Mouse (Mus musculus) heart, adult 8-10 months (tissue): ENCODE data around the gene Nedd4. TPM values are rescaled to one million over a fixed set of nuclear protein-coding genes. Genes with fewer than 3 reads are reported as not detected.
A peak's percentile ranks its signal among the peaks of the same experiment; 100 is the strongest.
"Not testable (repeated sequence)": the region's sequence is repeated elsewhere in the genome, so short reads cannot be mapped to it uniquely, and the experiment has no call there.

Experiments
- DNase-seq: peaks from one replicate; pipeline ENCODE4 v3.0.0; 2022; ENCODE audit warnings: low spot score
- total RNA-seq, 4 experiments: library from RNA; stranded (reverse); gene quantifications; 2 replicates each; pipeline ENCODE4 v1.2.4; 2022

The Nedd4 gene
- total RNA-seq = 100 to 1,000 TPM; 344 to 366 (median 354) TPM

DNA sequence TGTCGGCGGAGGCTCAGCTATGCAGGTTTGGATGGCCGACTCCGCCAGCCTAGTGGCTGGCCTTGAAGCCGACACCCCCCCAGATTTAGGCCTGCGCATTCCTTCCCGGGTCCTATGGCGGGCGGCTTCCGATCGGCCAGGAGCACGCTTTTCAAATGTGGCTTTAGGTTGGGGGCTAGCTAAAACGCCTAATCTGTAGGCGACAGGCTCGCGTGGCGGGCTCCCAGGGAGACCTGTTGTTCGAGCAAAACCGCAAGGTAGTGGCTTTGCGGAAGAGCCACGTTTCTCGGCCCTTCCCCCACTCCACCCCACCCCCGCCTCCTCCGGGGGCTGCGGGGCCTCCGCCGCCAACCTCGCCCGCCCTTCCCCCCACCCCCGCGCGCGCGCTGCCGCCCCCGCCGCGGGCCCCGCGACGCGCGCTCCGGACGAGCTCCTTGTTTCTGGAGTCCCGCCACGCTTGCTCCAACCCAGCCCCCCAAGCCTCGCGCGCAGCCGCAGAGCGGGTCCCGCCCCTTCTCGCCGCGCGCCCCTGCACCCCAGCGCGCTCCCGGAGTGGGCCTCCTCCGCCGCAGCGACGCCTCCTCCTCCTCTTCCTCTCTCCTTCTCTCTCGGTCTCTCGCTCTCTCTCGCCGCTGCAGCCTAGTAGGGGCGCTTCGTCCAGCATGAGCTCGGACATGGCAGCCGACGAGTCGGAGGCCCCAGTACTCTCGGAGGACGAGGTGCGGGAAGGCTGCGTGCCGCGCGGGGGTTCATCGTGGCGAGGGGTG, at the start of gene Nedd4:
Gene Nedd4 (plus strand): TSS at position 452 of the 767 bp plus-strand sequence.
- peak; percentile 93 for DNase-seq

DNA sequence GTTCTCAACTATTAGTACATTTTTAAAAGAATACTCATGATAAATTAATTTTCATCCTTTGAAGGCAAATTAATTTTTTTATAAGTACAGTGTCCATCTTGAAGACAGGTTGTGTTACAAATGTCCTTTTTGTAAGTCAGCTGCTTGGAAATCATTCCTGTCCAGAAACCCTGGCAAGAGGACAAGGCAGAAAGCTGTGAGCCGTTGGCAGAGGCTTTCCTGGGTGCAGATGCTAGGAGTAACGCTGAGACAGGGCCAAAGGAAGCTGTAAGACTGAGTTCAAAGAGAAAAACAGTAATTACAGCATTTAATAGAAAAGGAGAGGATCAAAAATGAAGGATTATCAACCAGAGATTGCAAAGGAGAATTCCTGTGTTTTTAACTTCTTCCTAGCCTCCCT, 48.3 kb upstream of the Nedd4 start:
- DNase-seq = peak; percentile 32

DNA sequence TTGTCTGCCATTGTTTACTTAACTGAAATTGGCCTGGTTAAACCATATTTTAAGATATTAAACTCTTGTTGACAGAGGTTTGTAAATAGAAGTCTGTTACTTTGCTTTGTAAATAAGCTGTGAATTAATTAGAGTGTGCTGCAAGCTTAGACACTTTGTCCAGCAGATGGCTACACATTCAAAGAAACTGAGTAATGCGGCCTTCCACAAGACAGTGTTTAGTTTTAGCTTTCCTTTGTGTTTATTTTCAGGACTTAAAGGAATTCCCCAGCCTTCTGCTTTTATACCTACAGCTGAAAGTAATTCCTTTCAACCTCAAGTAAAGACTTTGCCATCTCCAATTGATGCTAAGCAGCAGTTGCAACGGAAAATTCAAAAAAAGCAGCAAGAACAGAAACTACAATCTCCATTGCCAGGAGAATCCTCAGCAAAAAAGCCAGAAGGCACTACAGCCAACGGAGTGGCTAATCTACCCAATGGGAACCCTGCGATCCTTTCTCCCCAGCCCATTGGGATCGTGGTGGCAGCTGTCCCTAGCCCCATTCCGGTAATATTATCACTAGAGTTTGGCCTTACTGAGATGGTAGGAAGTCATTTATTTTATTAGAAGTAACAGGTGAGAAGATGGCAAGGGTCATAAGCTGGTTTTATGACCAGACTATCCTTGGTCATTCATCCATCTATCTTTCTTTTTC, 47.2 kb upstream of the Nedd4 start:
- no peak for DNase-seq

DNA sequence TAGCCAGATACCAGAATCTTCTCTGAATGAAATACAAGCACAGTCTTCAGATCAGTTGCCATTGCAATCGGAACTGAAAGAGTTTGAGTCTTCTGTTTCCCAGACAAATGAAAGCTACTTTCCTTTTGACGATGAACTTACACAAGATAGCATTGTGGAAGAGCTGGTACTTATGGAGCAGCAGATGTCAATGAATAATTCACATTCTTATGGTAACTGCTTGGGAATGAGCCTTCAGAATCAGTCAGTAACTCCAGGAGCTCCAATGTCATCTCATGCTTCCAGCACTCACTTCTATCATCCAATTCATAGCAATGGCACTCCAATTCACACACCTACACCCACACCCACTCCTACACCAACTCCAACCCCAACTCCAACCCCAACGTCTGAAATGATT, 44.1 kb upstream of the Nedd4 start:
- DNase-seq = no peak

DNA sequence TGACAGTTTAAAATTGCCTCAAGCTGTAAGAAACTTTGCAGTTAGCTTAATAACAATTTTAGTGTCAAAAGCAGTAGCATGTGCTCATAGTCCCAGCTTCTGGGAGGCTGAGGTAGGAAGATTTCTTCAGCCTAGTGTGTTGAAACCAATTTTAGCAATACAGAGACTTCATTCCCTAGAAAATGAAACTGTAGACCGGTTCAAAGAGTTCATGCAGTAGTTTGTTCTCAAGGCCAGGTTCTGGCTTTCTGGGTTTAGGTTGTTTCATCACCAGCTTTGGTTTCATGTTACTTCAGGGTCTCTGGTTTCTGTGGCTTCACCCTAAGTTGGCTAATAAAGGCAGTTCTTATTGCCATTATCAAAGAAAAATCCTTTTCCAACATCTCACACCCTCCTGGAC, 38.5 kb upstream of the Nedd4 start:
- DNase-seq = no peak

DNA sequence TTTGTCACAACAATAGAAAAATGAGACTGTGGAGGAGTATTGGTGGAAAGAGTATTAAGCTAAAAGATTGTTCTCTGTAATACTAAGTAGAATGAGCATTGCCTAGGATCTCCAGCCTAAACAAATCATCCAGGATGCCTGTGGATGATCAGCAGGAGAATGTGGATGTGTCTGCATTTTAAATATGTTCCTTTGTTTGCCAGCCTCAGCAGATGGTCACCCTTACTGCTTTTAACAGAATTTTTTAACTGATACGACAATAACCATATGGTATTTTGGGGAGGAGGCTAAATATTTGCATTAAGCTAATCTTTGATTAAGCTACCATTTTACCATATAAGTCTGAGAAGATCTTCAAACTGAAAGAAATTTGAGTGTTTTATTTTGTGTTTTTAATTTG, 34.5 kb upstream of the Nedd4 start:
- DNase-seq = no peak

DNA sequence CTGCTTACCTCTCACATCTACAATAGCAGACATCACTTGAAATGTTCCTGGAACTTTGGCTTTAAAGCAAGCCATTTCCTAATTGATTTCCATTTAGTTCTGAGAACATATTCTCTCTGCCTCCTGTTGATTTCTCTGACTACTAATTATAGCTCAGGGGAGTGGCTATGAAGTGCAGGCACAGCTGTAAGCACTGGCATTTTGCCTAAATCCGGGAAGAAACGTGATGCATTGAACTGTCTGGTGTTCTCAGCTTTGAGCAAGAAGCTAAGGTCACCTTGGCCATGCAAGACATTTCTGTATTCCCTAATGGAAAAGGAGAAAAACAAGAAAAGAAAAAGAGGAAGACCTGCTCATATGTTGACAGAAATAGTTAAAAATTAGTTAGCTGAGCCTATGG, 33.6 kb upstream of the Nedd4 start:
- DNase-seq = peak; percentile 77

DNA sequence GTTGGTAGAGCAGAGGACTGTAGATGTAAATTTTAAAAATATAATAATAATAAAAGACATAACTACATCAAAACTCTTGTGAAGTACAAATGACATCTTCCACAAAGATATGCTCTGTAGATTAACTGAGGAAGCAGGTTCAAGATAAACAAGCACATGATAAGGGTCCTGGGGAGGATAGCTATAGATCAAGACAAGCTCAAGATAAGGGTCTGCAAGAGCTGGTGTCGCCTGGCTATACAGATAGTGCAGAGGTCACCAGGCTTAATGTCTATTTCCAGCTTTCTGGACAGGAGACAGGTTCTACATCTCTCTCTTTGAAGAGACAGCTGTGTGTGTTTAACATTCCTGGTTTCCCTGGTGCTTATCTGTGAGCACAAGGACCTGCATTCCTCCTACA, 29.9 kb upstream of the Nedd4 start:
- DNase-seq = no peak

DNA sequence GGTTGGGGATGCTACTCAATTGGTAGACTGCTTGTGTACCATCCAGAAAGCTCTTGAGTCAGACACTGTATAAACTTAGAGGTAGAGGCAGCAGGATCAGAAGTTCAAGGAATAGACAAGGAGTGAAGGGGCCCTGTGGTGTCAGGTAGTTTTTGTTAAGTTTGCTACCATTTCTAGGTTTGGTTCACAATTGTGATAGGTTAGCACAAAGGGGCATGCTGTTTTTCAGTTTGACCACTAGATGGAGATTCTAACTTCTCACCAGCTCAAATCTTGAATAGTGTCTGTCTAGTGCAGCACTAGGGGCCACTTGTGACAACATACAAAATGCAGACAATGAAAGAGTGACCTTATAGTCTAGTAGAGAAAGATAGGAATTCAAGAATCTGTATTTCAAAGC, 27.0 kb upstream of the Nedd4 start:
- DNase-seq = peak; percentile 54

DNA sequence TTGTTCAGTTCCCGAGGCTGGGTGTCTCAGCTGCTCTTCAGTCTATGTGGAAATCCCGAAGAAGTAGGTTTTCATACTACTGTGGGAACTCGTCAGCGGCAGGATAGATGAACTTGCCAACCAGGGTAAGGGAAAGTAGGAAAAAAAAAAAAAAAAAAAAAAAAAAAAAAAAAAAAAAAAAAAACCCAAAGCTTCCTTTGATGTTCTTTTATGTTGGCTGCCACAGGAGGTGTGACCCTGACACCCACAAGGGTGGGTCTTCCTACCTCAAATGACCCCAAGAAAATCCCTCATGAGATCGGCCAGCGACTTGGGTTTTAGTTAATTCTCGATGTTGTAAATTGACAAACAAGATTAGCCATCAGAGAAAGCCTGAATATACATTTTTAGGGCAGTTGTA, 25.6 kb upstream of the Nedd4 start:
- no peak for DNase-seq

DNA sequence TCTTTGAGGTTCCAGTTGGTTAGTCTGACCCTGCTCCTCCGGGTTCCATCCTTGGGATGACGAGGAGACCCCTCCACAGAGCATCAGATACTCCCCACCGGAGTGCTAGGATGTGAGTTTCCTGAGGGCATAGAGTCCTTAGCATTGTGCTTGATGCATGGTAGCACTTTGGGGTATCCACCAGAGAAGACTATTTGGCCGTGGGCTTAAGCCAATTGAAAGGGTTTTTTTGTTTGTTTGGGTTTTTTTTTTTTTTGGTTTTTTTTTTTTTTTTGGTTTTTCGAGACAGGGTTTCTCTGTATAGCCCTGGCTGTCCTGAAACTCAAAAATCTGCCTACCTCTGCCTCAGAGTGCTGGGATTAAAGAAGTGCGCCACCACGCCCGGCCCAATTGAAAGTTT, 24.9 kb upstream of the Nedd4 start:
- DNase-seq = no peak

DNA sequence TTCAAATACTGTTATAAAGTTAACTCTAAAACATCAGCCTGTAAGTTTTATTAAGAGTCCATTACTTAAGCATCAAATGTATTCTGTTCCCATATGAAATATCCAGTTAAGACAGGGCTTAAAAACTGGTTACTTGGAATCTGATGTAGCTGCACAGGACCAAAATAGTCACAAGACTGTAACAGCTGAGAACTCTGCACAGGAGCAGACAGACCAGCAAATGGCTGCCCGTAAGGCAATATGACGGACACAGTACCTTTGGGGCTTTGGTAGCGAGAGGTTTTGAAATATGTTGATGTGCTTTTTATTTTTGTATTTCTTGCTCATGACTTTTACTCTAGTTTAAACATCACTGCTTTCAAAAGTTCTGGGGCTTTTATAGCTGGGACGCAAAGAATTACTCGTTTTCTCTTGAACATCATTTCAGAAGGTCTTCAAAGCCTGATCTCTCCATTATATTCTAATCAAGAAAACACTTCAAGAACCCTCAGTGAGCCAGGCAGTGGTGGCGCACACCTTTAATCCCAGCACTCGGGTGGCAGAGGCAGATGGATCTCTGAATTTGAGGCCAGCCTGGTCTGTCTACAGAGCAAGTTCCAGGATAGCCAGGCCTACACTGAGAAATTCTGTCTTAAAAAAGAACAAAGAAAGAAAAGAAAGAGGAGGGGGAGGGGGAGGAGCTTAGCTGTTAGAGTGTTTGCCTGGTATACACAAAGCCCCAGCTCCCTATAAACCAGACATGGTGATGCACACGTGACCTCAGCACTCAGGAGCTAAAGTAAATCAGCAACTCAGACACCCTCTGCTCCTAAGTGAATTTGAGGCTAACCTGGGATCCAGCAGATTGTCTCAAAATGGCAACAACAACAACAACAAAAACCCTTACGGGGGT, 22.9 kb upstream of the Nedd4 start:
- no peak for DNase-seq

DNA sequence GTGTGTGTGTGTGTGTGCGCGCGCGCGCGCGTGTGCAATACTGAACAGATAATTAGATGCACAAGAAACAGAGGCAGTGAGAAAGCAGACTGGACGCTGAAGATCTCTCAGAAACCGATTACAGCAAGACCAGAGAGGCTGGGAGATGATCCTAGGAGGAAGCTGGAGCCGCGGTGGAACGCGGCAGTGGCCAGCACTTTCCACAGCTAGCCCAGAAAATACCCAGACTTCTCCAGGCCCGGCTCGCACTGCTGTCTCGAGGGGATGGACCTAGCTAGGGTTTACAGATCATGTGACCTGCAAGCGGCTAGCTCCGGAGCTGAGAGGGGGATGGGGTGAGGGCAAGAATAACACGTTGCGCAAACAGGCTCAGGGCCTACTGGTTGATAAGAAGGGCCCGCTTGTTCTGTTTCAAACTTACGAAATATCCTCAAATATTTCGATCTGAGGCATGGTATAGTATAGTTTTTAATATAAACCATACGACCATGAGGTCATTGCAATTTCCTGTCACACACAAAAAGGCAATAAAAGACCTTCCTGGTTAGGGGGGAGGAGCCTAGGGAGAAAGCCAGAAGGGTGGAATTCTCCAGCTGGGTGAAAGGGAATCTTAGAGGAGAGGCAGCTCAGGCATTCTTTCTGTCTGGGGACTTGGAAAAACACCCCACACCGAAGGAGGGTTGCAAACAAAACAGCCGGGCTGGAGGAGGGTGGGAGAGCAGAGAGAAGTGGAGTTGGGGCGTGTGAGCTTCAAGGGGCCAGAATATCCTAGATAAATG, 22.1 kb upstream of the Nedd4 start:
- DNase-seq = peak; percentile 93

DNA sequence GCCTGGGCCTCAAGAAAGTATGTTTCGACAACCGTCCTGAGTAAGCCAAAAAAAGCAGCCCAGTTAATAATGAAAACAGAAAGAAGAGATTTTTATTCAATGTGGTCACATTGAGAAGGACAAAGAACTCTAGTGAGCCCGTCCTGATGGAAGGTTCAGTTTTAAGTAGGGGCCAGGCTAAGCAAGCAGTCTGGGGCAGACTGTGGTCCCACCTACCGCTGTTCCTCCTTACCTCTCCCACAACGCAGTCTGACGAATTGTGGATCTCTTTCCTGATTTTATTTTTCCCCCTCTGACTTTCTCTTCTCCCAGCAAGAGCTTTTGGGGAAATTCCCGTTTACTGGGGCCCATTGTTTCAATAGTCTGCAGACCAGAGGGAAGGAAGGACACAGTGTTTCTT, 21.5 kb upstream of the Nedd4 start:
- DNase-seq = no peak

DNA sequence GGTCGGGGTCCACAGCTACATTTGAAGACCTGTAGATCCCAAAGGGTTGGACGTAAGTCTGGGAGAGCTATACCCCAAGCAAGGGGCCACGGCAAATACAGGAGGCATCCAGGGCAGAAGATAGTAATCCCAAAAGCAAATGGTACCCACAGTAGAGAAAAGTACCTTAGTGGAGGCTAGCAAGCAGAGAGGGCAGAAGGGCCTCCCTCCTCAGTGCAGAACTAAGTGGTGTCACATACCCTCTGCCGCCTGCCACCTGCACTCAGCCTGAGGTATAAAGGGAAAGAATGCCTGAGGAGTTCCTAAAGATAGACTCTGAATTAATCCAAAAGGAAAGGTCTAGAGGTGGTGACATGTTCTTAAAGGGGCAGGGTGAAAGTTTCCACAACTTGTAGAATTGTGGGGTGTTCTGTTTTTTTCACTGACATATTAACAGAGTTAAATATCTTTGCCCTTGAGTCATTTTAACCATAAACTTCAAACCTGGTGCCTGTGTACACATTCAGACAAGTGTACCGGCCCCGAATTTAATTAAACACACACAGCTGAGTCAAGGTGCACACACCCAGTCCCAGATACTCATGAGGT, 21.0 kb upstream of the Nedd4 start:
- DNase-seq = no peak

DNA sequence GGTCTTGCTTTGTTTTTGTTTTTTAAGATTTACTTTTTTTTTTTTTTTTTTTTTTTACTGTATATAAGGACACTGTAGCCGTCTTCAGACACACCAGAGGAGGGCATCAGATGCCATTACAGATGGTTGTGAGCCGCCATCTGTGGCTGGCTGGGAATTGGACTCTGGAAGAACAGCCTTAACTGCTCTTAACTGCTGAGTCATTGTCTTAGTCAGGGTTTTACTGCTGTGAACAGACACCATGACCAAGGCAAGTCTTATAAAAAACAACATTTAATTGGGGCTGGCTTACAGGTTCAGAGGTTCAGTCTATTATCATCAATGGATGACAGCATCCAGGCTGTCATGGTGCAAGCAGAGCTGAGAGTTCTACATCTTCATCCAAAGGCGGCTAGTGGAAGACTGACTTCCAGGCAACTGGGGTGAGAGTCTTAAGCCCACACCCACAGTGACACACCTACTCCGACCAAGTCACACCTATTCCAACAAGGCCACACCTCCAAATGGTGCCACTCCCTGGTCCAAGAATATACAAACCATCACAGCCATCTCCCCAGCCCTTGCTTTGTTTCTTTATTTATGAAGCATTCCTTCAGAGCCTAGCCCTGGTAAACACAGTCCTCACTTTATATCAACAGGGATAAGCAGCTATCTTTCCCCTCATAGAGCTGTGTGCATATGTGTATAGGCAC, 19.2 kb upstream of the Nedd4 start:
- DNase-seq = not testable (repeated sequence)

DNA sequence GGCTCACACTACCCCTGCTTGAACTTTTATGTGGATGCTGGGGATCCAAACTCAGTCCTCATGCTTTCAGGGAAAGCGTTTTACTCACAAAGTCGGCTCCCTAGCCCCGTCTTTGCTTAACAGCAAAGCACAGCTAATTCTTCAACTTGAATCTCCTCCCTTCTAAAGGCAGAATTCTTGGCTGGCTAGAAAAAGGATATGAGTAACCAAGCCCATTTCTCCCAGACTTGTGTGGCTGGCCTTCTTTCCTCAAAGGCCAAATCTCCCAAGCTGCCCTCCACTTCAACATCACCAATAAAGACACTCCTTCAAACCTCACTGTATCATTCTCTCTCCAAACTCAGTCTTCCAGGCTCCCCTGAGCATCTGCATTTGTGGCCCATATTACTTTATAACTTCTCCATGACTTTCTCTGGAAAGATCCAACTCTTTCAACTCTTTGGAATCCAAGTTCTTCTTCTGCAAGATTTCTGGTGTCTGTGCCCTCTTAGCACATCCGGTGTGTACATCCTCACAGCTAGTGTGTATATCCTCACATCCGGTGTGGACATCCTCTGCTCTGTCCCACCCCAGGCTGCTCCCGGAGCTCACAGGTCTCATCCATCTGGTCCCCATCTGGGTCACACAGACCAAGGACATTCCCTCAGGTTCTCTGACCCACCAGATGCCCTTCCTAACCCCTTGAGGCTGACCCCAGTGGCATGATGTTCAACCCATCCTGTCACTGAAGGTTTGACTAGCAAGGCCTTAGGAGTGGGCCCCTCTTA, 18.3 kb upstream of the Nedd4 start:
- DNase-seq = no peak

DNA sequence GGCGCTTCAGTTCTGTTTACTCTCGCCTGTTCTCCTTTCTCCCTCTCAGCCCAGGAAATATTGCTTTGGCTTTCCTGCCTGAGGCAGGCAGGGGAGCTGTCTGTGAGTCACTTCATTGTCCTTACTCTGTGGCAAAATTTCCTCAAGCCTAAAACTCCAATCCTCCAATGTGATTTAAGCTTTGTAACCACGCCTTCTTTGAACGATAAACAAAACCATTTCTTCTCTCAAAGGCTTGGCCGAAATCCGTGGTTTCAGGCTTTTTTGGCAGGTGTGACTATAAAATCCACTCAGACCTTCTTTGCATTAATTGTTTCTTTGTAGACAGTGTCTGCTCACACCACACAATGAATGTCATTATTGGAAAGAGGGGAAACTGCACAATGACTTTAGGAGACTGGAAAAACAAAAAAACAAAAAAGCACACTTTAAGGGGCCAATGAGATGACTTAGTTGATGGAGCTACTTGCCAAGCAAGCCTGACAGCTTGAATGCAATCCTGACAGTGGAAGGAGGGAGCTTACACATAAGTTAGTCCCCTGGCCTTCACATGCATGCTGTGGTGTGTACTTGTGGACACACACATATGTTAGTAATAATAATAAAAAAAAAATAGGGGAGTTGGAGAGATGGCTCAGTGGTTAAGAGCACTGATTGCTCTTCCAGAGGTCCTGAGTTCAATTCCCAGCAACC, 17.6 kb upstream of the Nedd4 start:
- no peak for DNase-seq

DNA sequence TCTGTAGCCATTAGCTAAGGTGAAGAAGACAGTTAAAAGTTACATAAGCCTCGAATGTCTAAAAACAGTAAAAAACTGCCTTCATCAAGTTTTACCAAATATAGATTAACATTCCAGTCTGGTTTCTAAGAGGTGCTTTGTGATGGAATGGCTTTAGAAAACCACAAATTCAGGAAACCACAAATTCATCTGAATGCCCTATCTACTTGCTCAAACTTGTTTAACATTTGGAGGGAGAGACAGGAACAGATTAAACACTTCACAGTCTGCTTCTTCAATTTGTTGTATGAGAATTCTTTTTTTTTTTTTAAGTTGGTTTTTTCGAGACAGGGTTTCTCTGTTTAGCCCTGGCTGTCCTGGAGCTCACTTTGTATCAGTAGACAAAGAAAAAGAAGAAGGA, 12.4 kb upstream of the Nedd4 start:
- DNase-seq = no peak
